In genomic region chr7:27605499-27606285, GRCm38 (mm10) we compare ENCODE assay signal across 8 mouse cellular contexts. TPM values are rescaled to one million over a fixed set of nuclear protein-coding genes. Genes with fewer than 3 reads are reported as not detected.
DNase-seq lines count a peak whose midpoint lies in the region; ATAC-seq lines count a peak whose summit lies in the region.

No protein-coding gene starts in this region.

- no peak overlapping the region for H3K4me2 ChIP-seq in midbrain, embryonic 11.5 days
- peak overlapping the region; percentile 47 for H3K4me2 ChIP-seq in heart, embryonic 11.5 days
- H3K4me2 ChIP-seq in stomach, embryonic 16.5 days (ENCODE audit: low read depth, low read length), result no peak overlapping the region

- intact Hi-C loops in left cerebral cortex, postnatal 14 days (cut with DNase I), result no loop called here

- no peak overlapping the region for H3K27ac ChIP-seq in midbrain, embryonic 11.5 days (ENCODE audit: low read depth, low read length)
- H3K27ac ChIP-seq in midbrain, embryonic 10.5 days (replicated peaks), result no peak overlapping the region
- peak overlapping the region; percentile 19; the same call in 1 of the 2 replicates for H3K27ac ChIP-seq in embryonic facial prominence, embryonic 10.5 days (replicated peaks)
- peak overlapping the region; percentile 84 for H3K27ac ChIP-seq in heart, embryonic 11.5 days (ENCODE audit: low read depth, low read length)
- H3K27ac ChIP-seq in stomach, embryonic 16.5 days (ENCODE audit: low read length), result 0 out of 2 replicates have a peak overlapping the region, but pooled peaks have one; percentile 12

- no peak for ATAC-seq in midbrain, embryonic 11.5 days (ENCODE audit: low FRiP score)
- ATAC-seq in heart, embryonic 11.5 days (replicated peaks; ENCODE audit: insufficient number of reproducible peaks, low FRiP score, low TSS enrichment), result peak; percentile 64; the same call in 1 of the 2 replicates
- ATAC-seq in stomach, embryonic 16.5 days (ENCODE audit: insufficient read depth, low FRiP score), result no peak
- ATAC-seq in erythroblast, adult 5-6 weeks (replicated peaks; ENCODE audit: low FRiP score, poor library complexity, severe bottlenecking), result no peak

- no peaks in the 10 kb centered on the region for H3K4me1 ChIP-seq in midbrain, embryonic 11.5 days (ENCODE audit: control insufficient read depth, insufficient read depth, low read length)
- H3K4me1 ChIP-seq in midbrain, embryonic 10.5 days, result peaks cover 3% of the 10 kb centered on the region; the same call in 1 of the 2 replicates
- H3K4me1 ChIP-seq in embryonic facial prominence, embryonic 10.5 days, result peaks cover 43% of the 10 kb centered on the region
- peaks cover 84% of the 10 kb centered on the region for H3K4me1 ChIP-seq in heart, embryonic 11.5 days (ENCODE audit: control insufficient read depth, insufficient read depth, low read length)
- peaks cover 41% of the 10 kb centered on the region for H3K4me1 ChIP-seq in stomach, embryonic 16.5 days (ENCODE audit: control insufficient read depth, insufficient read depth, low read length)

- H3K36me3 ChIP-seq in midbrain, embryonic 11.5 days (ENCODE audit: control insufficient read depth, insufficient read depth, low read length), result peaks cover 4% of the 10 kb centered on the region
- H3K36me3 ChIP-seq in midbrain, embryonic 10.5 days, result peaks cover 35% of the 10 kb centered on the region
- peaks cover 43% of the 10 kb centered on the region for H3K36me3 ChIP-seq in embryonic facial prominence, embryonic 10.5 days (replicated peaks)
- peaks cover 4% of the 10 kb centered on the region; the same call in 1 of the 2 replicates for H3K36me3 ChIP-seq in heart, embryonic 11.5 days (ENCODE audit: control insufficient read depth, insufficient read depth, low read length)
- H3K36me3 ChIP-seq in stomach, embryonic 16.5 days (ENCODE audit: control insufficient read depth, insufficient read depth, low read length), result no peaks in the 10 kb centered on the region

- no peaks in the 10 kb centered on the region for H3K27me3 ChIP-seq in midbrain, embryonic 11.5 days (ENCODE audit: control insufficient read depth, insufficient read depth, low read length)
- no peaks in the 10 kb centered on the region for H3K27me3 ChIP-seq in midbrain, embryonic 10.5 days (ENCODE audit: low read depth, poor library complexity, severe bottlenecking)
- no peaks in the 10 kb centered on the region for H3K27me3 ChIP-seq in embryonic facial prominence, embryonic 10.5 days (replicated peaks; ENCODE audit: low read depth, poor library complexity, severe bottlenecking)
- H3K27me3 ChIP-seq in heart, embryonic 11.5 days (ENCODE audit: control insufficient read depth, insufficient read depth, low read length), result no peaks in the 10 kb centered on the region
- no peaks in the 10 kb centered on the region for H3K27me3 ChIP-seq in stomach, embryonic 16.5 days (ENCODE audit: control insufficient read depth, insufficient read depth, low read length)

- peak; percentile 59 for DNase-seq in midbrain, embryonic 11.5 days (ENCODE audit: low spot score, missing footprints)
- no peak for DNase-seq in midbrain, embryonic 10.5 days (ENCODE audit: low spot score)
- DNase-seq in embryonic facial prominence, embryonic 10.5 days (ENCODE audit: low spot score), result no peak
- peak; percentile 72 to 79 for DNase-seq in left cerebral cortex, postnatal 14 days (ENCODE audit: low spot score in 2 of 2)
- peak; percentile 76 to 89 for DNase-seq in lung, postnatal 4 days

- H3K4me3 ChIP-seq in midbrain, embryonic 11.5 days (ENCODE audit: low read depth, low read length), result no peak overlapping the region
- no peak overlapping the region for H3K4me3 ChIP-seq in midbrain, embryonic 10.5 days
- H3K4me3 ChIP-seq in embryonic facial prominence, embryonic 10.5 days, result no peak overlapping the region
- 0 out of 2 replicates have a peak overlapping the region, but pooled peaks have one; percentile 3 for H3K4me3 ChIP-seq in heart, embryonic 11.5 days (ENCODE audit: low read depth, low read length)
- no peak overlapping the region for H3K4me3 ChIP-seq in stomach, embryonic 16.5 days (replicated peaks; ENCODE audit: low read length)

- H3K9me3 ChIP-seq in midbrain, embryonic 11.5 days (ENCODE audit: control insufficient read depth, low read length), result no peaks in the 10 kb centered on the region
- no peaks in the 10 kb centered on the region for H3K9me3 ChIP-seq in midbrain, embryonic 10.5 days (replicated peaks)
- H3K9me3 ChIP-seq in embryonic facial prominence, embryonic 10.5 days, result no peaks in the 10 kb centered on the region
- H3K9me3 ChIP-seq in heart, embryonic 11.5 days (replicated peaks; ENCODE audit: control insufficient read depth, low read length), result no peaks in the 10 kb centered on the region
- no peaks in the 10 kb centered on the region for H3K9me3 ChIP-seq in stomach, embryonic 16.5 days (replicated peaks; ENCODE audit: control insufficient read depth, low read length)

- no peak overlapping the region for H3K9ac ChIP-seq in midbrain, embryonic 11.5 days (ENCODE audit: low read length)
- H3K9ac ChIP-seq in heart, embryonic 11.5 days (ENCODE audit: low read depth, low read length), result peak overlapping the region; percentile 58
- H3K9ac ChIP-seq in stomach, embryonic 16.5 days (ENCODE audit: low read length), result no peak overlapping the region; the same call in 1 of the 2 replicates

- 80% methylated on average over 9 of the region's 9 CpGs for WGBS in midbrain, embryonic 11.5 days
- WGBS in midbrain, embryonic 10.5 days, result 86% methylated on average over 9 of the region's 9 CpGs
- 82% methylated on average over 9 of the region's 9 CpGs for WGBS in embryonic facial prominence, embryonic 10.5 days
- WGBS in heart, embryonic 11.5 days (ENCODE audit: insufficient replicate concordance), result 47% methylated on average over 9 of the region's 9 CpGs
- WGBS in stomach, embryonic 16.5 days, result 63% methylated on average over 9 of the region's 9 CpGs

RNA-seq across cellular contexts. Expression of gene Akt2, which starts 14.3 kb away (rescaled TPM):
- polyA plus RNA-seq in midbrain, embryonic 11.5 days (2014; fragmentation: Nextera tagmentation; extraction: Ambion mirVana), result 62.6 and 69.0 TPM in 2 replicates
- 85.9 and 89.4 TPM in 2 replicates for polyA plus RNA-seq in midbrain, embryonic 10.5 days (2016; fragmentation: Nextera tagmentation; extraction: Ambion mirVana)
- 95.3 and 101 TPM in 2 replicates for polyA plus RNA-seq in embryonic facial prominence, embryonic 10.5 days (2016; fragmentation: Nextera tagmentation; extraction: Ambion mirVana)
- 72.1 and 78.0 TPM in 2 replicates for polyA plus RNA-seq in heart, embryonic 11.5 days (2014; fragmentation: Nextera tagmentation; extraction: Ambion mirVana)
- total RNA-seq in left cerebral cortex, postnatal 14 days (2021), result 100 to 1,000 TPM; 114 to 147 TPM
- polyA plus RNA-seq in stomach, embryonic 16.5 days (2015; fragmentation: Nextera tagmentation; extraction: Ambion mirVana), result 79.0 and 84.6 TPM in 2 replicates
- total RNA-seq in erythroblast, adult 5-6 weeks (2015; ENCODE audit: low replicate concordance), result 22.7 and 25.1 TPM in 2 replicates
- 51.2 and 57.6 TPM in 2 replicates for total RNA-seq in erythroblast, adult 5-6 weeks (2017; ENCODE audit: low replicate concordance)

RNA-seq across cellular contexts. Expression of gene Ttc9b, which starts 48.0 kb away (rescaled TPM):
- polyA plus RNA-seq in midbrain, embryonic 11.5 days (2014; fragmentation: Nextera tagmentation; extraction: Ambion mirVana), result 9.3 and 10.2 TPM in 2 replicates
- polyA plus RNA-seq in midbrain, embryonic 10.5 days (2016; fragmentation: Nextera tagmentation; extraction: Ambion mirVana), result 2.6 and 5.5 TPM in 2 replicates
- polyA plus RNA-seq in embryonic facial prominence, embryonic 10.5 days (2016; fragmentation: Nextera tagmentation; extraction: Ambion mirVana), result 1.6 and 1.9 TPM in 2 replicates
- not detected in 2 replicates for polyA plus RNA-seq in heart, embryonic 11.5 days (2014; fragmentation: Nextera tagmentation; extraction: Ambion mirVana)
- total RNA-seq in left cerebral cortex, postnatal 14 days (2021), result 100 to 1,000 TPM; 158 to 159 TPM
- 0.94 and 1.3 TPM in 2 replicates for polyA plus RNA-seq in stomach, embryonic 16.5 days (2015; fragmentation: Nextera tagmentation; extraction: Ambion mirVana)
- not detected in 2 replicates for total RNA-seq in erythroblast, adult 5-6 weeks (2015; ENCODE audit: low replicate concordance)
- not detected in 2 replicates for total RNA-seq in erythroblast, adult 5-6 weeks (2017; ENCODE audit: low replicate concordance)

RNA-seq across cellular contexts. Expression of gene 2310022A10Rik, which starts 52.7 kb away (rescaled TPM):
- 24.6 and 26.5 TPM in 2 replicates for polyA plus RNA-seq in midbrain, embryonic 11.5 days (2014; fragmentation: Nextera tagmentation; extraction: Ambion mirVana)
- 37.3 and 39.3 TPM in 2 replicates for polyA plus RNA-seq in midbrain, embryonic 10.5 days (2016; fragmentation: Nextera tagmentation; extraction: Ambion mirVana)
- polyA plus RNA-seq in embryonic facial prominence, embryonic 10.5 days (2016; fragmentation: Nextera tagmentation; extraction: Ambion mirVana), result 40.8 and 41.1 TPM in 2 replicates
- 22.5 and 29.3 TPM in 2 replicates for polyA plus RNA-seq in heart, embryonic 11.5 days (2014; fragmentation: Nextera tagmentation; extraction: Ambion mirVana)
- total RNA-seq in left cerebral cortex, postnatal 14 days (2021), result 10 to 100 TPM; 24.5 to 27.8 TPM
- polyA plus RNA-seq in stomach, embryonic 16.5 days (2015; fragmentation: Nextera tagmentation; extraction: Ambion mirVana), result 23.0 and 25.6 TPM in 2 replicates
- total RNA-seq in erythroblast, adult 5-6 weeks (2015; ENCODE audit: low replicate concordance), result 2.9 TPM in 1 of 2 replicates, not detected in the other
- total RNA-seq in erythroblast, adult 5-6 weeks (2017; ENCODE audit: low replicate concordance), result 3.6 and 10.4 TPM in 2 replicates

RNA-seq across cellular contexts. Expression of gene Pld3, which starts 52.7 kb away (rescaled TPM):
- 62.5 and 63.5 TPM in 2 replicates for polyA plus RNA-seq in midbrain, embryonic 11.5 days (2014; fragmentation: Nextera tagmentation; extraction: Ambion mirVana)
- polyA plus RNA-seq in midbrain, embryonic 10.5 days (2016; fragmentation: Nextera tagmentation; extraction: Ambion mirVana), result 52.0 and 61.2 TPM in 2 replicates
- polyA plus RNA-seq in embryonic facial prominence, embryonic 10.5 days (2016; fragmentation: Nextera tagmentation; extraction: Ambion mirVana), result 40.5 and 41.4 TPM in 2 replicates
- polyA plus RNA-seq in heart, embryonic 11.5 days (2014; fragmentation: Nextera tagmentation; extraction: Ambion mirVana), result 59.5 and 64.2 TPM in 2 replicates
- total RNA-seq in left cerebral cortex, postnatal 14 days (2021), result 100 to 1,000 TPM; 805 to 820 TPM
- 93.5 and 107 TPM in 2 replicates for polyA plus RNA-seq in stomach, embryonic 16.5 days (2015; fragmentation: Nextera tagmentation; extraction: Ambion mirVana)
- 128 and 139 TPM in 2 replicates for total RNA-seq in erythroblast, adult 5-6 weeks (2015; ENCODE audit: low replicate concordance)
- 73.6 and 84.7 TPM in 2 replicates for total RNA-seq in erythroblast, adult 5-6 weeks (2017; ENCODE audit: low replicate concordance)

Comparison
In these comparisons a context has a peak if more than half of its experiments do, and no peak if none do; other contexts are left out.
1. DNase-seq: peak in midbrain, embryonic 11.5 days (single experiment), left cerebral cortex, postnatal 14 days (2 of 2) and lung, postnatal 4 days (2 of 2); none in midbrain, embryonic 10.5 days (single experiment) and embryonic facial prominence, embryonic 10.5 days (single experiment).
2. H3K27ac ChIP-seq: peak in embryonic facial prominence, embryonic 10.5 days (single experiment), heart, embryonic 11.5 days (single experiment) and stomach, embryonic 16.5 days (single experiment); none in midbrain, embryonic 11.5 days (single experiment) and midbrain, embryonic 10.5 days (single experiment).